Mouse (Mus musculus) neural tube, embryonic 13.5 days (tissue): ENCODE results near the gene Prcp. TPM values are rescaled to one million over a fixed set of nuclear protein-coding genes. Genes with fewer than 3 reads are reported as not detected.
"Not testable (repeated sequence)": the region's sequence is repeated elsewhere in the genome, so short reads cannot be mapped to it uniquely, and the experiment has no call there.

ENCODE experiments used
- ATAC-seq: fragments of 200-750 bp; cut with Nextera tagmentation; 2 replicates; pipeline ENCODE4 v1.8.0; 2017; ENCODE audit warnings: low read depth, mild to moderate bottlenecking, moderate TSS enrichment, moderate library complexity
- H3K27ac ChIP-seq: fragments of 300-500 bp; sonication (generic); replicated peaks from 2 replicates; pipeline ENCODE4 v1.5.1; 2015; ENCODE audit warnings: moderate library complexity, mild to moderate bottlenecking, inconsistent platforms
- H3K27me3 ChIP-seq: fragments of 300-500 bp; sonication (generic); 2 replicates; pipeline ENCODE4 v1.6.1; 2015; ENCODE audit warnings: mild to moderate bottlenecking, inconsistent platforms
- H3K36me3 ChIP-seq: fragments of 300-500 bp; sonication (generic); 2 replicates; pipeline ENCODE4 v1.6.1; 2015; ENCODE audit warnings: mild to moderate bottlenecking, inconsistent platforms
- H3K4me1 ChIP-seq: fragments of 300-500 bp; sonication (generic); replicated peaks from 2 replicates; pipeline ENCODE4 v1.6.1; 2015; ENCODE audit warnings: inconsistent platforms
- H3K4me2 ChIP-seq: fragments of 300-500 bp; sonication (generic); 2 replicates; pipeline ENCODE4 v1.6.1; 2015; ENCODE audit warnings: inconsistent platforms, mild to moderate bottlenecking, moderate library complexity
- H3K4me3 ChIP-seq: fragments of 300-500 bp; sonication (generic); 2 replicates; pipeline ENCODE4 v1.5.1; 2015; ENCODE audit warnings: mild to moderate bottlenecking, inconsistent platforms
- H3K9ac ChIP-seq: fragments of 300-500 bp; sonication (generic); 2 replicates; pipeline ENCODE4 v1.6.1; 2015; ENCODE audit warnings: moderate library complexity, mild to moderate bottlenecking, inconsistent platforms
- H3K9me3 ChIP-seq: fragments of 300-500 bp; sonication (generic); 2 replicates; pipeline ENCODE4 v1.6.1; 2016; ENCODE audit warnings: inconsistent platforms
- WGBS: fragments of 180-500 bp; shearing (Covaris S2); methylation state at CpG from one replicate; pipeline ENCODE4 v1.1.7; 2015; 5-methylcytosine and 5-hydroxymethylcytosine counted together
- polyA plus RNA-seq: library from polyadenylated mRNA; unstranded; fragments of >200 nt; fragmentation: Nextera tagmentation; extraction: Ambion mirVana; gene quantifications from 2 replicates; pipeline ENCODE4 v1.2.1, GENCODE M21; 2015

Prcp gene
- polyA plus RNA-seq, 1 experiment from 2014 or later, result 22.0 TPM

DNA sequence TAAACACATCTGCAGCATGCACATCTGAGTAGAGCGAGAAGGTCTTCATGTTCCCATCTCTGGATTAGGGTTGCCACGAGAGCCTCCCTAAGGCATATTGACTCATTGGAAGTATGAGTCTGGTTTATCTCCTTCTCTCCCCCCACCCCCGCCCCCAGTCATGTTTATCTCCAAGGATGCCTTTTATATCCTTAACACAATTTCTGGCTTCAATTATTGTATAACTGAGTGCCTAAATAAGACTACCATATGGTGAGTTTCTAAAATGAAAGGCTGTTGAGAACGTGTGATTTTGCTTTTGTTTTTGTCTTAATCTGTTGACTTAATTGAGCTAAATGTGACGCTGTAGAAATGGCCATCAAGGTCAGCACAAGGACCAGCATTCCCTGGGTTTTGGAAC, 21.8 kb downstream of the Prcp start:
- no peak overlapping the region for H3K4me3 ChIP-seq
- no peaks in the 10 kb centered on the region for H3K4me1 ChIP-seq
- no peaks in the 10 kb centered on the region for H3K27me3 ChIP-seq
- H3K27ac ChIP-seq, result no peak overlapping the region
- H3K9ac ChIP-seq, result no peak overlapping the region
- WGBS, result 88% methylated on average over 5 of the region's 5 CpGs
- H3K4me2 ChIP-seq, result no peak overlapping the region
- H3K36me3 ChIP-seq, result no peaks in the 10 kb centered on the region
- ATAC-seq, result no peak
- no peaks in the 10 kb centered on the region for H3K9me3 ChIP-seq

DNA sequence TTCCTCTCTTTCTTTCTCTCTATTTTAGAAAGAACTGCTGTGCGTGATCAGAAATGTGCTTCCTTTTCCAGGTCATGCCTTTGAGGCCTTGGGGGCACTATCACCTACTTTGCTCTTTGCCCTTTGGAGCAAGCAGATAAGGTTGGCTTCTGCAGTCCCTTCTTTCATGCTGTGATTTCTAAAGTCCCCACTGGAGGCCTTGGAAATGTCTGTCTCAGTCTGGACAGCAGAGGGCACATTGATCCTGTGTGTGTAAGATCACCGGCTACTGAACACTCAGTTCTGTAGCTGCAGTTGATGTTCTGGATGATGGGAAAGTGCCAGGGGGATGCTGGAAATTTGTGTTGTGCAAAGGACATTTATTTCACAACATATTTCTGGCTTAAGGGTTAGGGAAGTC, 22.8 kb downstream of the Prcp start:
- H3K27ac ChIP-seq, result no peak overlapping the region
- no peaks in the 10 kb centered on the region for H3K27me3 ChIP-seq
- no peak for ATAC-seq
- no peaks in the 10 kb centered on the region for H3K4me1 ChIP-seq
- H3K9ac ChIP-seq, result no peak overlapping the region
- H3K36me3 ChIP-seq, result no peaks in the 10 kb centered on the region
- H3K9me3 ChIP-seq, result no peaks in the 10 kb centered on the region
- H3K4me3 ChIP-seq, result no peak overlapping the region
- 62% methylated on average over 2 of the region's 2 CpGs for WGBS
- no peak overlapping the region for H3K4me2 ChIP-seq

DNA sequence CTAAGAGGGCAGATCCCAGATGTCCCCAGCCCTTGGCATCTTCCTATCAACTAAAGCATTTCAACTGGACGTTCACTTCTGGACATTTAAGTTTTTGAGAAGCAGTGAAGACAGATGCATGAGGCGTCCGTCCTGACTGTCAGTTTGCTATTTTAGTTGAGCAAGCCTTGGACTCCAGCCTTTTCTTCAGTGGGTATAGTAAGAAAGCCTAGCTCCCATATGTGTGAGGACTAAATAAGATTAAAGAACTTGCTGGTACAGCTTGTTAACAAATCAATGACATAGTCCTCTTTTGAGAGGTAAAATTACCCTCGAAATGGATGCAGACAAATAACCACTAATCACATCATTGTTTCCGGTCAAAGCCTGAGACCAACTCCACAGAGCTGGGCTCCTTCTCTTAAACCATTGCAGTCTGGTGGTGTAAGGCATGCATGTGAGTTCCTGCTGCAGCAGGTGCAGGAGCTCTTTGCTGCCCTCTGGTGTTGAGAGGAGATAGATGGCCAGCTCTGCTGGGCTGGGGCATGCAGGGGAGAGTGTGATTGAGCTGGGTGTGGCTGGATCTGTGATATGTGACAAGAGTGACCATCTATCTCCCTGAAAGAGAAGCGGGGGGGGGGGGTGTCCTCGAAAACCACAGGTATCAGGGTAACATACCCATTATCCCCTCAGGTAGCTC, 29.2 kb downstream of the Prcp start:
- no peak overlapping the region for H3K4me3 ChIP-seq
- 54% methylated on average over 7 of the region's 7 CpGs for WGBS
- ATAC-seq, result peak; percentile 87
- H3K4me1 ChIP-seq, result no peaks in the 10 kb centered on the region
- H3K36me3 ChIP-seq, result no peaks in the 10 kb centered on the region
- no peaks in the 10 kb centered on the region for H3K27me3 ChIP-seq
- H3K27ac ChIP-seq, result no peak overlapping the region
- H3K9ac ChIP-seq, result no peak overlapping the region
- no peaks in the 10 kb centered on the region for H3K9me3 ChIP-seq
- no peak overlapping the region for H3K4me2 ChIP-seq

DNA sequence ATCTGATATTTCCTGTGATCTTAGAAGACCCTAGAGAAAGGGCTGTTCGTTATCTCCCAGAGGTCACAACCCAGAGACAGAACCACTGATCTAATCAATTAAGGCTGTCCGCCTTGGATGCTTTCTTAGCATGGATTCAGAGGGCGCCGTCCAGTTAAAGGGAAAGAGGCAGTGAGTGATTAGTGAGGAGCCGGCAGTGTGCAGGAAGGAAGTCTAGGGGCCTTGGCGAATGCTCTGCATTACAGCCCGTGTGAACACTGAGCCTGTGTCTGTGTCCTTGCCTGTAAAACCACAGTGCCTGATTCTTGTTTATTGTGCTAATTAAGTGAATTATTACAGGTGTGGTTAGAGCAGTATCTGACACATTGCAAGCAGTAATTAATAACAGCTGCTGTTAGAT, 30.0 kb downstream of the Prcp start:
- not testable (repeated sequence) for H3K9me3 ChIP-seq, H3K4me2 ChIP-seq, H3K4me1 ChIP-seq, H3K36me3 ChIP-seq, H3K27ac ChIP-seq, H3K4me3 ChIP-seq, H3K9ac ChIP-seq, H3K27me3 ChIP-seq
- 71% methylated on average over 7 of the region's 7 CpGs for WGBS
- 0 out of 2 replicates have a peak, but pooled peaks have one; percentile 59 for ATAC-seq

- ATAC-seq, result no peak
- H3K9me3 ChIP-seq, result no peaks in the 10 kb centered on the region
- WGBS, result 82% methylated on average over 6 of the region's 6 CpGs
- no peak overlapping the region for H3K4me3 ChIP-seq
- H3K27ac ChIP-seq, result no peak overlapping the region
- no peak overlapping the region for H3K4me2 ChIP-seq
- H3K36me3 ChIP-seq, result 0 out of 2 replicates have a peak, but pooled peaks cover 6% of the 10 kb centered on the region
- H3K4me1 ChIP-seq, result no peaks in the 10 kb centered on the region
- no peaks in the 10 kb centered on the region for H3K27me3 ChIP-seq
- no peak overlapping the region for H3K9ac ChIP-seq
These were observed 46.0 kb downstream of the Prcp start for GRCm38 (mm10) chr7:92920172-92920856.

DNA sequence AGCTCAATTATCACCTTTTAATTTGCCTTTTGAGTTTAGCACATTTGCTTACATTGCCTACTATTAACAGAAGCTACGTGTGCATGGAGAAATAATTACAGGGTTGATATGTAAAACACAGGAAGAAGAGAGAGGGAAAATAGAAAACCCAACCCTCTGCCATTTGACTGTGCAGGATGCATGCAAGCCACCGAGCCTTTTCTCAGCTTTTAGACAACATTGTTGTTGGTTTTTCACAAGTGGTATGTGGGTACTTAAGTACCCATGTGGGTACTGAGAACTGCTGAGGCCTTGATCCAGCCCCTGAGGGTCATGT, 46.5 kb downstream of the Prcp start:
- no peak for ATAC-seq
- Histone ChIP-seq H3K36me3 (0 out of 2 replicates have a peak, but pooled peaks cover 6% of the 10 kb centered on the region), H3K27me3 (no peaks in the 10 kb centered on the region), H3K4me1 (no peaks in the 10 kb centered on the region), H3K4me3 (no peak overlapping the region), H3K9me3 (no peaks in the 10 kb centered on the region), H3K9ac (no peak overlapping the region), H3K27ac (no peak overlapping the region), H3K4me2 (no peak overlapping the region)
- WGBS, result 68% methylated on average over 2 of the region's 2 CpGs

GRCm38 (mm10) chr7:92932792-92933191, 58.5 kb downstream of the Prcp start:
- H3K9ac ChIP-seq, result no peak overlapping the region
- H3K4me2 ChIP-seq, result no peak overlapping the region
- H3K27ac ChIP-seq, result no peak overlapping the region
- 87% methylated on average over 8 of the region's 8 CpGs for WGBS
- no peak overlapping the region for H3K4me3 ChIP-seq
- no peaks in the 10 kb centered on the region for H3K27me3 ChIP-seq
- no peaks in the 10 kb centered on the region for H3K9me3 ChIP-seq
- no peak for ATAC-seq
- no peaks in the 10 kb centered on the region for H3K4me1 ChIP-seq
- H3K36me3 ChIP-seq, result no peaks in the 10 kb centered on the region

DNA sequence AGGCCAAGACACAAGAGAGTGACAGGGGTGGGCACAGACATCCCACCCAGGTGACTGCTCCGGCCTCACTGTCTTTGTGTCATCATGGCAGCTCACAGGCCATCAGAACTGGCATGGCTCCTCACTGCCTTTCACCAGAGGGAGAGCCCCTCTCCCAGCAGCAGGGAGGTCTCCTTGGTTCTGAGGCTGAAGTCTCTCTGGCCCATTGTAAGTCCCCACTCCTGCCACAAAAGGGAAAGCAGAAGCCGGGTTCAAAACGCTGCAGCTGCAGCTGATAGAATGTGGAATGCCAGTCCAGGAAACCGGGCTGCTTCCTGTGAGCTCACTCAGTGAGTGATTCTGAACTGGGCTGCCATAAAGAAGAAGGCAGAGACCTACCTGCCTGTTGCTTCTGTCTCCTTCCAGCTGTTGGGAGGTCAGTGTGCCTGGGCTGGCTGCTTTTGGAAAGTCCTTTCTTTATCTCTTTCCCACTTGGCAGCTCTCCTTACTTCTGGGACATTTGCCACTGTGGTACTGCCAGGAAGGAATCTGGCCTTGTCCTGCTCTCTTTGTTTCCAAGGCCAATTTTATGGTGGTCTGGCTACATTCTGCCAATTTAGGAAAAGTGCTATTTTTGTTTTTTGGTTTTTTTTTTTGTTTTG, 59.2 kb downstream of the Prcp start:
- H3K9ac ChIP-seq, H3K4me2 ChIP-seq, H3K27me3 ChIP-seq, H3K4me3 ChIP-seq, H3K9me3 ChIP-seq, H3K27ac ChIP-seq, H3K36me3 ChIP-seq, H3K4me1 ChIP-seq, ATAC-seq: not testable (repeated sequence)
- 78% methylated on average over 4 of the region's 4 CpGs for WGBS

DNA sequence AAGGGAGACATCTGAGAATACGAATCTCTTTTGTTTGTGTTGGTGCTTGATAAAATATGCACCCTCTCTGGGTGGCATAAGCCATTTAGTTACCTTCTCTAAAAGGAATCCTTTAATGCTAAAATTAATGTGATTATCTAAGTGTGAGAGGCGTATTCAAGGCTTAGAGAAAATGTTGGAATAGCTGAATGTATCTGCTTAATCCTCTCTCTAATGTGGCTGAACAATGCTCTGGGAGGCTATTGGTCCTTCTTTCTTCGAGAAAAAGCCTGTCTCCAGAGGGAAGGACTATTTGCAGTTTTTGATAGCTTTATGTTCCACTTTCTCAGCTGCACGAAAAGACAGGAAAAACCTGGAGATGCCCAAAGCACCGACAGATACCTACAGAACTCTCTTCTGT, 62.5 kb downstream of the Prcp start:
- Histone ChIP-seq H3K27me3 (no peaks in the 10 kb centered on the region), H3K36me3 (no peaks in the 10 kb centered on the region), H3K4me2 (no peak overlapping the region), H3K27ac (no peak overlapping the region), H3K9me3 (no peaks in the 10 kb centered on the region), H3K4me3 (no peak overlapping the region), H3K4me1 (no peaks in the 10 kb centered on the region), H3K9ac (no peak overlapping the region)
- ATAC-seq, result no peak
- 67% methylated on average over 5 of the region's 5 CpGs for WGBS

DNA sequence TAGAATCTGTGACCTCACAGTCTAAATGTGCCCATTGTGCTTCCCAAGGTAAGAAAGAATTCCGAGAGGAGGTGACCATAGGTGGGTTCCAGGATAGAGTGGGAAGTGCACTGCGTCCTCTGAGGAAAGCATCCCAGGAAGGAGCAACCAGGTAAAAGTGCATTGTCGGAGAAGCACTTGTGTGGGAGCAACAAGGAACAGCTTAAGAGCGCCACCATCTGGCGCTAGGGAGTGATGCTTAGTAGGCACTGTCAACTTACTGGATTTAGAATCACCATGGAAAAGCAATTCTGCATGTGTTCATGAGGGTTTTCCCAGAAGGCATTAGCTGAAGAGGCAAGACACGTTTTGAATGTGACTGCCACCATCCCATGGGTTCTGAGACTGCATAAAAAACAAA, 63.7 kb downstream of the Prcp start:
- Histone ChIP-seq H3K36me3 (no peaks in the 10 kb centered on the region), H3K27ac (no peak overlapping the region), H3K4me1 (no peaks in the 10 kb centered on the region), H3K4me2 (no peak overlapping the region), H3K27me3 (no peaks in the 10 kb centered on the region), H3K9me3 (no peaks in the 10 kb centered on the region), H3K4me3 (no peak overlapping the region), H3K9ac (no peak overlapping the region)
- no peak for ATAC-seq
- WGBS, result 23% methylated on average over 6 of the region's 6 CpGs

GRCm38 (mm10) chr7:92939776-92940175, 65.5 kb downstream of the Prcp start:
- no peak for ATAC-seq
- no peaks in the 10 kb centered on the region for H3K36me3 ChIP-seq
- H3K27me3 ChIP-seq, result no peaks in the 10 kb centered on the region
- WGBS, result 58% methylated on average over 5 of the region's 5 CpGs
- no peak overlapping the region for H3K9ac ChIP-seq
- H3K4me3 ChIP-seq, result no peak overlapping the region
- H3K9me3 ChIP-seq, result no peaks in the 10 kb centered on the region
- H3K27ac ChIP-seq, result no peak overlapping the region
- no peak overlapping the region for H3K4me2 ChIP-seq
- no peaks in the 10 kb centered on the region for H3K4me1 ChIP-seq

GRCm38 (mm10) chr7:92950775-92951174, 76.5 kb downstream of the Prcp start:
- WGBS, result 80% methylated on average over 3 of the region's 3 CpGs
- Histone ChIP-seq H3K9me3 (no peaks in the 10 kb centered on the region), H3K27me3 (no peaks in the 10 kb centered on the region), H3K27ac (no peak overlapping the region), H3K36me3 (no peaks in the 10 kb centered on the region), H3K4me1 (no peaks in the 10 kb centered on the region), H3K4me2 (no peak overlapping the region), H3K9ac (no peak overlapping the region), H3K4me3 (no peak overlapping the region)
- ATAC-seq, result no peak
